In the genomic region with DNA sequence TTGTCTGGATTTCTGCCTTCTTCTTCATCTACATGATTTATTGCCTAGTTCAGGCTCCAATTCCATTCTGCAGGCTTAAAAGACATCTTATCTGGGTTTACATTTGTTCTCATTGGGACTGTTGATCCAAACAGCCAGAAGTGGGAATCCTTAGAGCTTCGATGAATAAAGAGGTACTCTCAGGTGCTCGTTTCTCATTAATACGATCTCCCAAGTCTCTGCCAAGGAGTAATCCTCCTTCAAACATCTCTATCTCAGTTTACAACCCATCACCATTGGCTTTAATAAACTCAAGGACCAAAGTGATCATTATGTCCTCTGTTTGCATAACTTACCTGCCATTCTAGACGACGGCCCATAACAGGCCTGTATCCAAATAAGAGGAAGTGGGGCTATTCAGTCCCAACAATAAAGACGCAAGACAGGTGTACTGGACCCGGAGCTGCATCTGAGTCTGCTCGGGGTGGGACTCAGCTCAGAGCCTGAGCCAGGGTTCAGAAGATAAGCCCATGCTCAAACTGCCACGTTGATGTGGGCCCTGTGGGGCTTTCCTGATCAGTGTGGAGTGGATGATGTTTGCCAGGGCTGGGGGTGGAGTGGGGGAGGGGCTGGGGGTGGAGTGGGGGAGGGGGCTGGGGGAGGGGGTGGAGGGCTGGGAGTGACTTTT, we compare ENCODE assay signal across 27 mouse cellular contexts. TPM values are rescaled to one million over a fixed set of nuclear protein-coding genes. Genes with fewer than 3 reads are reported as not detected.
DNase-seq lines count a peak whose midpoint lies in the region; ATAC-seq and TF ChIP-seq lines count a peak whose summit lies in the region.
"Had no signal": no experiment of that assay in that cellular context is flagged by ENCODE, and none has a peak within 500 bp of the region (broad histone marks: within the 10 kb centered on the region; RNA-seq: fewer than 3 reads in every experiment).

No protein-coding gene starts in this region.

- TF ChIP-seq CTCF in stomach, postnatal 0 days (IDR thresholded peaks at IDR 0.05; ENCODE audit: low read depth) = no peak

- no peak for TF ChIP-seq EP300 in stomach, postnatal 0 days (optimal IDR thresholded peaks at IDR 0.05)

- no peaks in the 10 kb centered on the region for H3K9me3 ChIP-seq in embryonic facial prominence, embryonic 14.5 days (ENCODE audit: control insufficient read depth, low read length)
- no peaks in the 10 kb centered on the region for H3K9me3 ChIP-seq in embryonic facial prominence, embryonic 10.5 days
- H3K9me3 ChIP-seq in stomach, embryonic 14.5 days (ENCODE audit: control insufficient read depth, low read depth, low read length) = no peaks in the 10 kb centered on the region
- H3K9me3 ChIP-seq in stomach, postnatal 0 days (ENCODE audit: control insufficient read depth, low read length) = no peaks in the 10 kb centered on the region
- no peaks in the 10 kb centered on the region for H3K9me3 ChIP-seq in intestine, embryonic 16.5 days (ENCODE audit: control insufficient read depth, low read length)
- no peaks in the 10 kb centered on the region for H3K9me3 ChIP-seq in hindbrain, embryonic 16.5 days (ENCODE audit: control insufficient read depth, low read length)
- H3K9me3 ChIP-seq: embryonic facial prominence, embryonic 13.5 days; forebrain, embryonic 13.5 days; forebrain, embryonic 15.5 days; G1E had no signal

- no peak overlapping the region for H3K4me2 ChIP-seq in embryonic facial prominence, embryonic 14.5 days (ENCODE audit: low read depth, low read length)
- H3K4me2 ChIP-seq in stomach, embryonic 14.5 days (replicated peaks; ENCODE audit: low read depth, low read length) = no peak overlapping the region
- no peak overlapping the region for H3K4me2 ChIP-seq in stomach, postnatal 0 days (replicated peaks; ENCODE audit: low read depth)
- no peak overlapping the region for H3K4me2 ChIP-seq in intestine, embryonic 16.5 days (ENCODE audit: low read depth, low read length)
- H3K4me2 ChIP-seq in hindbrain, embryonic 16.5 days (ENCODE audit: low read length) = no peak overlapping the region
- H3K4me2 ChIP-seq: embryonic facial prominence, embryonic 13.5 days; forebrain, embryonic 13.5 days; forebrain, embryonic 15.5 days had no signal

- H3K4me3 ChIP-seq in embryonic facial prominence, embryonic 14.5 days (ENCODE audit: low read depth, low read length) = no peak overlapping the region
- no peak overlapping the region for H3K4me3 ChIP-seq in embryonic facial prominence, embryonic 10.5 days
- no peak overlapping the region for H3K4me3 ChIP-seq in stomach, embryonic 14.5 days (ENCODE audit: low read depth, low read length)
- H3K4me3 ChIP-seq in stomach, postnatal 0 days (ENCODE audit: low read depth, low read length) = no peak overlapping the region
- H3K4me3 ChIP-seq in intestine, embryonic 16.5 days (ENCODE audit: low read length) = no peak overlapping the region
- no peak overlapping the region for H3K4me3 ChIP-seq in hindbrain, embryonic 16.5 days (ENCODE audit: low read length)
- H3K4me3 ChIP-seq: embryonic facial prominence, embryonic 13.5 days; forebrain, embryonic 13.5 days; forebrain, embryonic 15.5 days had no signal

- H3K9ac ChIP-seq in embryonic facial prominence, embryonic 14.5 days (ENCODE audit: low read depth, low read length) = no peak overlapping the region
- H3K9ac ChIP-seq in stomach, embryonic 14.5 days (replicated peaks; ENCODE audit: low read depth, low read length) = no peak overlapping the region
- no peak overlapping the region for H3K9ac ChIP-seq in stomach, postnatal 0 days (ENCODE audit: low read length)
- no peak overlapping the region for H3K9ac ChIP-seq in intestine, embryonic 16.5 days (ENCODE audit: low read depth, low read length)
- H3K9ac ChIP-seq in hindbrain, embryonic 16.5 days (ENCODE audit: low read depth, low read length) = no peak overlapping the region
- H3K9ac ChIP-seq: embryonic facial prominence, embryonic 13.5 days; forebrain, embryonic 13.5 days; forebrain, embryonic 15.5 days; forebrain, postnatal 0 days had no signal

- no peaks in the 10 kb centered on the region for H3K27me3 ChIP-seq in embryonic facial prominence, embryonic 14.5 days (replicated peaks; ENCODE audit: control insufficient read depth, insufficient read depth, low read length)
- no peaks in the 10 kb centered on the region for H3K27me3 ChIP-seq in embryonic facial prominence, embryonic 10.5 days (replicated peaks; ENCODE audit: low read depth, poor library complexity, severe bottlenecking)
- no peaks in the 10 kb centered on the region for H3K27me3 ChIP-seq in stomach, embryonic 14.5 days (ENCODE audit: control insufficient read depth, insufficient read depth, low read length)
- H3K27me3 ChIP-seq in stomach, postnatal 0 days (ENCODE audit: control insufficient read depth, insufficient read depth, low read length) = no peaks in the 10 kb centered on the region
- H3K27me3 ChIP-seq in intestine, embryonic 16.5 days (replicated peaks; ENCODE audit: control insufficient read depth, insufficient read depth, low read length) = no peaks in the 10 kb centered on the region
- H3K27me3 ChIP-seq in hindbrain, embryonic 16.5 days (replicated peaks; ENCODE audit: control insufficient read depth, insufficient read depth, low read length) = no peaks in the 10 kb centered on the region
- H3K27me3 ChIP-seq: CH12.LX; embryonic facial prominence, embryonic 13.5 days; forebrain, embryonic 13.5 days; forebrain, embryonic 15.5 days; Patski had no signal

- 77% methylated on average over 9 of the region's 9 CpGs for WGBS in embryonic facial prominence, embryonic 14.5 days
- 86% methylated on average over 9 of the region's 9 CpGs for WGBS in embryonic facial prominence, embryonic 10.5 days
- WGBS in stomach, embryonic 14.5 days = 38% methylated on average over 9 of the region's 9 CpGs
- WGBS in stomach, postnatal 0 days = 34% methylated on average over 9 of the region's 9 CpGs
- 36% methylated on average over 9 of the region's 9 CpGs for WGBS in intestine, embryonic 16.5 days
- 80% methylated on average over 9 of the region's 9 CpGs for WGBS in hindbrain, embryonic 16.5 days

- no peaks in the 10 kb centered on the region for H3K4me1 ChIP-seq in embryonic facial prominence, embryonic 14.5 days (ENCODE audit: control insufficient read depth, insufficient read depth, low read length)
- no peaks in the 10 kb centered on the region for H3K4me1 ChIP-seq in embryonic facial prominence, embryonic 10.5 days
- 0 out of 2 replicates have a peak, but pooled peaks cover 2% of the 10 kb centered on the region for H3K4me1 ChIP-seq in stomach, embryonic 14.5 days (ENCODE audit: control insufficient read depth, insufficient read depth, low read length)
- no peaks in the 10 kb centered on the region for H3K4me1 ChIP-seq in stomach, postnatal 0 days (replicated peaks; ENCODE audit: control insufficient read depth, insufficient read depth)
- H3K4me1 ChIP-seq in intestine, embryonic 16.5 days (ENCODE audit: control insufficient read depth, insufficient read depth, low read length) = peaks cover 14% of the 10 kb centered on the region; the same call in 1 of the 2 replicates
- H3K4me1 ChIP-seq in hindbrain, embryonic 16.5 days (ENCODE audit: control insufficient read depth, insufficient read depth, low read depth, low read length) = no peaks in the 10 kb centered on the region
- H3K4me1 ChIP-seq: embryonic facial prominence, embryonic 13.5 days; forebrain, embryonic 13.5 days; forebrain, embryonic 15.5 days had no signal

- peak; percentile 79; the same call in 1 of the 2 replicates for ATAC-seq in embryonic facial prominence, embryonic 14.5 days (ENCODE audit: low read depth)
- 0 out of 2 replicates have a peak, but pooled peaks have one; percentile 5 for ATAC-seq in stomach, embryonic 14.5 days (ENCODE audit: insufficient number of reproducible peaks, insufficient read depth, low FRiP score, low read depth)
- no peak for ATAC-seq in stomach, postnatal 0 days (ENCODE audit: low FRiP score, low TSS enrichment)
- peak; percentile 74 for ATAC-seq in intestine, embryonic 16.5 days
- ATAC-seq in hindbrain, embryonic 16.5 days = no peak
- ATAC-seq: activated CD4-positive, CD25-positive, alpha-beta regulatory T cell, adult 4 months; CD4-positive, CD25-positive, alpha-beta regulatory T cell, adult 4 months; forebrain, embryonic 13.5 days; forebrain, embryonic 15.5 days; forebrain, postnatal 0 days; Patski had no signal

- no peaks in the 10 kb centered on the region for H3K36me3 ChIP-seq in embryonic facial prominence, embryonic 14.5 days (ENCODE audit: control insufficient read depth, insufficient read depth, low read length)
- no peaks in the 10 kb centered on the region for H3K36me3 ChIP-seq in embryonic facial prominence, embryonic 10.5 days (replicated peaks)
- no peaks in the 10 kb centered on the region for H3K36me3 ChIP-seq in stomach, embryonic 14.5 days (ENCODE audit: control insufficient read depth, insufficient read depth, low read length)
- H3K36me3 ChIP-seq in stomach, postnatal 0 days (ENCODE audit: control insufficient read depth, insufficient read depth, low read length) = no peaks in the 10 kb centered on the region
- H3K36me3 ChIP-seq in intestine, embryonic 16.5 days (ENCODE audit: control insufficient read depth, insufficient read depth, low read length) = no peaks in the 10 kb centered on the region
- no peaks in the 10 kb centered on the region for H3K36me3 ChIP-seq in hindbrain, embryonic 16.5 days (ENCODE audit: control insufficient read depth, insufficient read depth, low read length)
- H3K36me3 ChIP-seq: embryonic facial prominence, embryonic 13.5 days; forebrain, embryonic 15.5 days; G1E had no signal

- no peak overlapping the region for H3K27ac ChIP-seq in embryonic facial prominence, embryonic 14.5 days (replicated peaks; ENCODE audit: low read depth, low read length)
- no peak overlapping the region for H3K27ac ChIP-seq in embryonic facial prominence, embryonic 10.5 days (replicated peaks)
- no peak overlapping the region for H3K27ac ChIP-seq in stomach, embryonic 14.5 days (ENCODE audit: low read length)
- no peak overlapping the region for H3K27ac ChIP-seq in stomach, postnatal 0 days (replicated peaks)
- no peak overlapping the region for H3K27ac ChIP-seq in intestine, embryonic 16.5 days (ENCODE audit: low read length)
- H3K27ac ChIP-seq in hindbrain, embryonic 16.5 days (ENCODE audit: low read depth, low read length) = no peak overlapping the region
- H3K27ac ChIP-seq: embryonic facial prominence, embryonic 13.5 days; forebrain, embryonic 13.5 days; forebrain, embryonic 15.5 days had no signal

- DNase-seq in embryonic facial prominence, embryonic 14.5 days (ENCODE audit: low spot score) = peak; percentile 24
- no peak for DNase-seq in embryonic facial prominence, embryonic 10.5 days (ENCODE audit: low spot score)
- no peak for DNase-seq in stomach, postnatal 0 days (ENCODE audit: low spot score)
- no peak for DNase-seq in adrenal gland, adult 2 months
- DNase-seq: adrenal gland, postnatal 10 days; adrenal gland, postnatal 25 days; B cell, adult 2 months; cerebellum, adult 11 months; cerebellum, adult 18-20 months; cerebellum, adult 8-10 months; cerebellum, adult 9-11 months; cerebellum, postnatal 14 days; cerebellum, postnatal 36 days; forebrain, postnatal 0 days had no signal

RNA-seq across cellular contexts. Expression of gene Tmprss2, which starts 38.7 kb away (rescaled TPM):
- 2.5 and 2.8 TPM in 2 replicates for polyA plus RNA-seq in embryonic facial prominence, embryonic 14.5 days (2014; fragmentation: Nextera tagmentation; extraction: Ambion mirVana)
- 0.55 and 0.60 TPM in 2 replicates for polyA plus RNA-seq in embryonic facial prominence, embryonic 10.5 days (2016; fragmentation: Nextera tagmentation; extraction: Ambion mirVana)
- 33.4 and 34.3 TPM in 2 replicates for polyA plus RNA-seq in stomach, embryonic 14.5 days (2014; fragmentation: Nextera tagmentation; extraction: Ambion mirVana)
- polyA plus RNA-seq in stomach, postnatal 0 days (2015; fragmentation: Nextera tagmentation; extraction: Ambion mirVana) = 59.1 and 62.1 TPM in 2 replicates
- 26.3 and 33.1 TPM in 2 replicates for polyA plus RNA-seq in intestine, embryonic 16.5 days (2015; fragmentation: Nextera tagmentation; extraction: Ambion mirVana)
- 0.11 and 0.27 TPM in 2 replicates for polyA plus RNA-seq in hindbrain, embryonic 16.5 days (2015; fragmentation: Nextera tagmentation; extraction: Ambion mirVana)
- total RNA-seq in adrenal gland, adult 2 months (2021) = under 1 TPM in 1 of 2 experiments, not detected in 1; 0.37 TPM
- 0.29 TPM in 1 of 2 replicates, not detected in the other for polyA plus RNA-seq in adrenal gland, adult 2 months (2012; rRNA removed)
- total RNA-seq: adrenal gland, adult 18-20 months; adrenal gland, postnatal 25 days; CH12.LX; common myeloid progenitor, adult 5-6 weeks had no signal
- polyA plus RNA-seq: CD4-positive, CD25-positive, alpha-beta regulatory T cell, adult 4 months; forebrain, embryonic 13.5 days; forebrain, embryonic 15.5 days; G1E had no signal

Comparison
In these comparisons a context has a peak if more than half of its experiments do, and no peak if none do; other contexts are left out.
1. ATAC-seq: peak in embryonic facial prominence, embryonic 14.5 days (single experiment), stomach, embryonic 14.5 days (single experiment) and intestine, embryonic 16.5 days (single experiment); none in stomach, postnatal 0 days (single experiment) and hindbrain, embryonic 16.5 days (single experiment).